Mouse (Mus musculus): ENCODE results near the gene Cd300ld2. TPM values are rescaled to one million over a fixed set of nuclear protein-coding genes. Genes with fewer than 3 reads are reported as not detected.

Gene Cd300ld2
- polyA plus RNA-seq (2014; fragmentation: Illumina TruSeq; extraction: RNeasy Lipid Tissue Mini Kit (QIAGEN cat#74804); ENCODE audit: low read depth, low replicate concordance) = not detected

GRCm38 (mm10) chr11:115016093-115016492, at the start of gene Cd300ld2:
Gene Cd300ld2 (minus strand): TSS chr11:115016193.

GRCm38 (mm10) chr11:115062077-115062476, 46.1 kb upstream of the Cd300ld2 start, which contains the start of gene Cd300e:
Gene Cd300e (minus strand): TSS chr11:115062177.

GRCm38 (mm10) chr11:115048259-115048658, 32.3 kb upstream of the Cd300ld2 start, which contains the start of gene Cd300ld3:
Gene Cd300ld3 (minus strand): TSS chr11:115048409.

GRCm38 (mm10) chr11:115037669-115038068, 21.7 kb upstream of the Cd300ld2 start, which contains the start of gene Cd300ld5:
Gene Cd300ld5 (minus strand): TSS chr11:115037769.

GRCm38 (mm10) chr11:115026912-115027311, 10.9 kb upstream of the Cd300ld2 start, which contains the start of gene Cd300ld4:
Gene Cd300ld4 (minus strand): TSS chr11:115027012.

GRCm38 (mm10) chr11:115001474-115002040, 14.4 kb downstream of the Cd300ld2 start, which contains the start of gene Cd300c2:
Gene Cd300c2 (minus strand): TSS chr11:115001880.

GRCm38 (mm10) chr11:114989793-114990192, 26.2 kb downstream of the Cd300ld2 start, which contains the start of gene Cd300ld:
Gene Cd300ld (minus strand): TSS chr11:114989922.

GRCm38 (mm10) chr11:114968752-114969207, 47.2 kb downstream of the Cd300ld2 start, which contains the start of gene Cd300c:
Gene Cd300c (minus strand): TSS chr11:114969157.

Other genes with a start within 250 kb of the Cd300ld2 start
- not detected for gene Btbd17, start 220.2 kb downstream of the Cd300ld2 start, polyA plus RNA-seq (2014; fragmentation: Illumina TruSeq; extraction: RNeasy Lipid Tissue Mini Kit (QIAGEN cat#74804); ENCODE audit: low read depth, low replicate concordance)
- not detected for gene Gpr142, start 217.3 kb downstream of the Cd300ld2 start, polyA plus RNA-seq (2014; fragmentation: Illumina TruSeq; extraction: RNeasy Lipid Tissue Mini Kit (QIAGEN cat#74804); ENCODE audit: low read depth, low replicate concordance)
- gene Gprc5c, start 165.0 kb downstream of the Cd300ld2 start, polyA plus RNA-seq (2014; fragmentation: Illumina TruSeq; extraction: RNeasy Lipid Tissue Mini Kit (QIAGEN cat#74804); ENCODE audit: low read depth, low replicate concordance) = 0.23 TPM
- 2.3 TPM for gene Cd300a, start 126.2 kb downstream of the Cd300ld2 start, polyA plus RNA-seq (2014; fragmentation: Illumina TruSeq; extraction: RNeasy Lipid Tissue Mini Kit (QIAGEN cat#74804); ENCODE audit: low read depth, low replicate concordance)
- gene Cd300lb, start 81.8 kb downstream of the Cd300ld2 start, polyA plus RNA-seq (2014; fragmentation: Illumina TruSeq; extraction: RNeasy Lipid Tissue Mini Kit (QIAGEN cat#74804); ENCODE audit: low read depth, low replicate concordance) = 1.0 TPM
- gene Cd300c, start 47.0 kb downstream of the Cd300ld2 start, polyA plus RNA-seq (2014; fragmentation: Illumina TruSeq; extraction: RNeasy Lipid Tissue Mini Kit (QIAGEN cat#74804); ENCODE audit: low read depth, low replicate concordance) = not detected
- 3.6 TPM for gene Cd300ld, start 26.3 kb downstream of the Cd300ld2 start, polyA plus RNA-seq (2014; fragmentation: Illumina TruSeq; extraction: RNeasy Lipid Tissue Mini Kit (QIAGEN cat#74804); ENCODE audit: low read depth, low replicate concordance)
- gene Cd300c2, start 14.3 kb downstream of the Cd300ld2 start, polyA plus RNA-seq (2014; fragmentation: Illumina TruSeq; extraction: RNeasy Lipid Tissue Mini Kit (QIAGEN cat#74804); ENCODE audit: low read depth, low replicate concordance) = 1.7 TPM
- gene Cd300ld4, start 10.8 kb upstream of the Cd300ld2 start, polyA plus RNA-seq (2014; fragmentation: Illumina TruSeq; extraction: RNeasy Lipid Tissue Mini Kit (QIAGEN cat#74804); ENCODE audit: low read depth, low replicate concordance) = not detected
- gene Cd300ld5, start 21.6 kb upstream of the Cd300ld2 start, polyA plus RNA-seq (2014; fragmentation: Illumina TruSeq; extraction: RNeasy Lipid Tissue Mini Kit (QIAGEN cat#74804); ENCODE audit: low read depth, low replicate concordance) = 2.1 TPM
- gene Cd300ld3, start 32.2 kb upstream of the Cd300ld2 start, polyA plus RNA-seq (2014; fragmentation: Illumina TruSeq; extraction: RNeasy Lipid Tissue Mini Kit (QIAGEN cat#74804); ENCODE audit: low read depth, low replicate concordance) = 2.1 TPM
- not detected for gene Cd300e, start 46.0 kb upstream of the Cd300ld2 start, polyA plus RNA-seq (2014; fragmentation: Illumina TruSeq; extraction: RNeasy Lipid Tissue Mini Kit (QIAGEN cat#74804); ENCODE audit: low read depth, low replicate concordance)
- 0.23 TPM for gene Rab37, start 75.2 kb upstream of the Cd300ld2 start, polyA plus RNA-seq (2014; fragmentation: Illumina TruSeq; extraction: RNeasy Lipid Tissue Mini Kit (QIAGEN cat#74804); ENCODE audit: low read depth, low replicate concordance)
- gene Cd300lf, start 117.8 kb upstream of the Cd300ld2 start, polyA plus RNA-seq (2014; fragmentation: Illumina TruSeq; extraction: RNeasy Lipid Tissue Mini Kit (QIAGEN cat#74804); ENCODE audit: low read depth, low replicate concordance) = 0.93 TPM
- 3.4 TPM for gene Slc9a3r1, start 147.1 kb upstream of the Cd300ld2 start, polyA plus RNA-seq (2014; fragmentation: Illumina TruSeq; extraction: RNeasy Lipid Tissue Mini Kit (QIAGEN cat#74804); ENCODE audit: low read depth, low replicate concordance)
- 1.3 TPM for gene Tmem104, start 171.3 kb upstream of the Cd300ld2 start, polyA plus RNA-seq (2014; fragmentation: Illumina TruSeq; extraction: RNeasy Lipid Tissue Mini Kit (QIAGEN cat#74804); ENCODE audit: low read depth, low replicate concordance)
- 0.82 TPM for gene Nat9, start 171.7 kb upstream of the Cd300ld2 start, polyA plus RNA-seq (2014; fragmentation: Illumina TruSeq; extraction: RNeasy Lipid Tissue Mini Kit (QIAGEN cat#74804); ENCODE audit: low read depth, low replicate concordance)

Data from adrenal gland, adult 10 weeks (tissue).